Mouse (Mus musculus): ENCODE results near the gene Selenoh. TPM values are rescaled to one million over a fixed set of nuclear protein-coding genes. Genes with fewer than 3 reads are reported as not detected.

Gene Selenoh
- total and polyA plus RNA-seq, 3 experiments = 277 to 473 (median 428) TPM

- Histone ChIP-seq H3K4me1 (ENCODE audit: control insufficient read depth in 1 of 2, insufficient read depth in 2 of 2) (no peaks in the 10 kb centered on the region), H3K4me3 (replicated peaks in 1 of 3; ENCODE audit: low read depth in 2 of 3, low read length in 2 of 3, poor library complexity in 1 of 3) (no peak overlapping the region), H3K9ac (ENCODE audit: insufficient read depth, low read depth) (no peak overlapping the region), H3K27ac (ENCODE audit: insufficient read depth, low read depth) (no peak overlapping the region), H3K9me3 (replicated peaks; ENCODE audit: low read length) (no peaks in the 10 kb centered on the region), H3K27me3 (replicated peaks) (no peaks in the 10 kb centered on the region), H3K79me2 (replicated peaks; ENCODE audit: control insufficient read depth, extremely low read depth, insufficient read depth, poor library complexity, severe bottlenecking) (peaks cover 2% of the 10 kb centered on the region; the same call in 1 of the 2 replicates), H3K4me2 (ENCODE audit: insufficient read depth, low read depth, poor library complexity, severe bottlenecking) (no peak overlapping the region), H3K36me3 (replicated peaks in 1 of 2; ENCODE audit: control insufficient read depth in 1 of 2, insufficient read depth in 1 of 2, low read length in 1 of 2) (no peaks in the 10 kb centered on the region)
- in situ Hi-C loops (cut with MboI; ENCODE audit: low pct_ligation_motif_present, low pct_unique_long_range_greater_than_20kb, low sequenced_read_pairs) = no loop called here
- TF ChIP-seq CHD2 (IDR thresholded peaks at IDR 0.05; ENCODE audit: low read length) = no peak
- TF ChIP-seq MEF2A (IDR thresholded peaks at IDR 0.05; ENCODE audit: borderline replicate concordance, low read depth, low read length) = no peak
- TF ChIP-seq USF1 (IDR thresholded peaks at IDR 0.05; ENCODE audit: low read depth, low read length) = no peak
- TF ChIP-seq ETS1 (conservative IDR thresholded peaks at IDR 0.05; ENCODE audit: low read depth, low read length) = no peak
- no peak for TF ChIP-seq TBP (conservative IDR thresholded peaks at IDR 0.05; ENCODE audit: low read depth, low read length)
- no peak for DNase-seq (ENCODE audit: extremely low read depth)
- dilution Hi-C loops (cut with MboI; ENCODE audit: extremely low pct_ligation_motif_present, extremely low pct_unique_long_range_greater_than_20kb, low sequenced_read_pairs) = no loop called here
Measured at GRCm38 (mm10) chr2:84647051-84647568, 23.5 kb downstream of the Selenoh start.

- no peak overlapping the region for H3K9ac ChIP-seq (ENCODE audit: insufficient read depth, low read depth)
- H3K79me2 ChIP-seq (replicated peaks; ENCODE audit: control insufficient read depth, extremely low read depth, insufficient read depth, poor library complexity, severe bottlenecking) = peaks cover 2% of the 10 kb centered on the region; the same call in 1 of the 2 replicates
- H3K36me3 ChIP-seq (replicated peaks in 1 of 2; ENCODE audit: control insufficient read depth in 1 of 2, insufficient read depth in 1 of 2, low read length in 1 of 2) = no peaks in the 10 kb centered on the region
- H3K27me3 ChIP-seq (replicated peaks) = no peaks in the 10 kb centered on the region
- TF ChIP-seq HCFC1 (IDR thresholded peaks at IDR 0.05; ENCODE audit: low read depth, low read length) (no peak), ETS1 (conservative IDR thresholded peaks at IDR 0.05; ENCODE audit: low read depth, low read length) (no peak), CHD1 (IDR thresholded peaks at IDR 0.05; ENCODE audit: low read depth, low read length) (no peak), NELFE (IDR thresholded peaks at IDR 0.05; ENCODE audit: low read depth, low read length) (no peak), PAX5 (IDR thresholded peaks at IDR 0.05; ENCODE audit: low read length) (no peak), JUND (conservative IDR thresholded peaks at IDR 0.05; ENCODE audit: low read depth, low read length) (no peak), EP300 (IDR thresholded peaks at IDR 0.05; ENCODE audit: low read length) (no peak), ZMIZ1 (IDR thresholded peaks at IDR 0.05; ENCODE audit: low read depth, low read length) (no peak)
- H3K4me3 ChIP-seq (replicated peaks in 1 of 3; ENCODE audit: low read depth in 2 of 3, low read length in 2 of 3, poor library complexity in 1 of 3) = no peak overlapping the region
- no peak for DNase-seq (ENCODE audit: extremely low read depth)
- H3K4me1 ChIP-seq (ENCODE audit: control insufficient read depth in 1 of 2, insufficient read depth in 2 of 2) = no peaks in the 10 kb centered on the region
- dilution Hi-C loops (cut with MboI; ENCODE audit: extremely low pct_ligation_motif_present, extremely low pct_unique_long_range_greater_than_20kb, low sequenced_read_pairs) (no loop called here), in situ Hi-C loops (cut with MboI; ENCODE audit: low pct_ligation_motif_present, low pct_unique_long_range_greater_than_20kb, low sequenced_read_pairs) (no loop called here)
- no peaks in the 10 kb centered on the region for H3K9me3 ChIP-seq (replicated peaks; ENCODE audit: low read length)
- no peak overlapping the region for H3K27ac ChIP-seq (ENCODE audit: insufficient read depth, low read depth)
- H3K4me2 ChIP-seq (ENCODE audit: insufficient read depth, low read depth, poor library complexity, severe bottlenecking) = no peak overlapping the region
Measured at GRCm38 (mm10) chr2:84646138-84646537, 24.4 kb downstream of the Selenoh start.

GRCm38 (mm10) chr2:84640833-84641232 lies 29.7 kb downstream of the Selenoh start:
- DNase-seq (ENCODE audit: extremely low read depth) = no peak
- in situ Hi-C loops (cut with MboI; ENCODE audit: low pct_ligation_motif_present, low pct_unique_long_range_greater_than_20kb, low sequenced_read_pairs) = no loop called here
- Histone ChIP-seq H3K36me3 (replicated peaks in 1 of 2; ENCODE audit: control insufficient read depth in 1 of 2, insufficient read depth in 1 of 2, low read length in 1 of 2) (no peaks in the 10 kb centered on the region), H3K4me3 (replicated peaks in 1 of 3; ENCODE audit: low read depth in 2 of 3, low read length in 2 of 3, poor library complexity in 1 of 3) (no peak overlapping the region), H3K27me3 (replicated peaks) (no peaks in the 10 kb centered on the region), H3K9me3 (replicated peaks; ENCODE audit: low read length) (no peaks in the 10 kb centered on the region), H3K4me1 (ENCODE audit: control insufficient read depth in 1 of 2, insufficient read depth in 2 of 2) (no peaks in the 10 kb centered on the region), H3K9ac (ENCODE audit: insufficient read depth, low read depth) (no peak overlapping the region), H3K79me2 (replicated peaks; ENCODE audit: control insufficient read depth, extremely low read depth, insufficient read depth, poor library complexity, severe bottlenecking) (no peaks in the 10 kb centered on the region), H3K27ac (ENCODE audit: insufficient read depth, low read depth) (no peak overlapping the region), H3K4me2 (ENCODE audit: insufficient read depth, low read depth, poor library complexity, severe bottlenecking) (no peak overlapping the region)
- dilution Hi-C loops (cut with MboI; ENCODE audit: extremely low pct_ligation_motif_present, extremely low pct_unique_long_range_greater_than_20kb, low sequenced_read_pairs) = no loop called here
- TF ChIP-seq JUN (IDR thresholded peaks at IDR 0.05; ENCODE audit: insufficient read depth, low read depth, low read length) (no peak), NELFE (IDR thresholded peaks at IDR 0.05; ENCODE audit: low read depth, low read length) (no peak), MXI1 (IDR thresholded peaks at IDR 0.05; ENCODE audit: low read depth, low read length) (no peak)

Data from CH12.LX (cell line).